Mouse (Mus musculus) lung, adult 2 months (tissue): Measurements from ENCODE around the gene Cpsf6.

Source experiments
- CTCF ChIP-seq: fragments of 200-500 bp; IDR thresholded peaks from 2 replicates; pipeline ENCODE4 v1.5.1; 2011; ENCODE audit warnings: mild to moderate bottlenecking, low read length, control low read depth; ENCODE audit not compliant: insufficient read depth
- POLR2A ChIP-seq: fragments of 200-500 bp; IDR thresholded peaks from 2 replicates; pipeline ENCODE4 v1.6.1; 2011; ENCODE audit warnings: low read depth, mild to moderate bottlenecking, control low read depth, low read length, borderline replicate concordance; ENCODE audit errors: extremely low read depth

GRCm38 (mm10) chr10:117411131-117411530 is 31.3 kb upstream of the Cpsf6 start:
- TF ChIP-seq POLR2A (no peak), CTCF (no peak)
